32 mouse cellular contexts compared by ENCODE assay signal in genomic region chr3:147878690-147879089, GRCm38 (mm10).
DNase-seq lines count a peak whose midpoint lies in the region; ATAC-seq and TF ChIP-seq lines count a peak whose summit lies in the region.
"Had no signal": no experiment of that assay in that cellular context is flagged by ENCODE, and none has a peak within 500 bp of the region (broad histone marks: within the 10 kb centered on the region; RNA-seq: fewer than 3 reads in every experiment).

No protein-coding gene starts in this region.

- DNase-seq in embryonic facial prominence, embryonic 14.5 days (ENCODE audit: low spot score): peak; percentile 70
- DNase-seq in embryonic facial prominence, embryonic 10.5 days (ENCODE audit: low spot score): no peak
- DNase-seq in kidney, postnatal 0 days (ENCODE audit: low spot score): peak; percentile 34
- no peak for DNase-seq in kidney, adult 18-20 months
- peak; percentile 38 for DNase-seq in lung, postnatal 36 days
- no peak for DNase-seq in lung, postnatal 14 days
- no peak for DNase-seq in ovary, postnatal 14 days (ENCODE audit: low spot score)
- DNase-seq: adrenal gland, postnatal 14 days; cerebellum, adult 11 months; cerebellum, adult 9-10 months; cerebellum, postnatal 36 days; forebrain, postnatal 0 days; heart, postnatal 14 days; kidney, adult 8-10 months; kidney, postnatal 10 days; layer of hippocampus, postnatal 36 days; left cerebral cortex, postnatal 4 days; right cerebral cortex, postnatal 4 days; thymus, adult 2 months; thymus, postnatal 36 days had no signal

- no peak overlapping the region for H3K9ac ChIP-seq in embryonic facial prominence, embryonic 14.5 days (ENCODE audit: low read depth, low read length)
- H3K9ac ChIP-seq in kidney, postnatal 0 days (ENCODE audit: low read depth, low read length): no peak overlapping the region
- H3K9ac ChIP-seq: embryonic facial prominence, embryonic 15.5 days; forebrain, embryonic 12.5 days; forebrain, postnatal 0 days; hindbrain, embryonic 15.5 days; intestine, embryonic 15.5 days; liver, embryonic 15.5 days; midbrain, embryonic 13.5 days; neural tube, embryonic 15.5 days had no signal

- TF ChIP-seq CTCF in kidney, postnatal 0 days (IDR thresholded peaks at IDR 0.05; ENCODE audit: low read depth): no peak

- H3K4me1 ChIP-seq in embryonic facial prominence, embryonic 14.5 days (ENCODE audit: control insufficient read depth, insufficient read depth, low read length): no peaks in the 10 kb centered on the region
- peaks cover 10% of the 10 kb centered on the region for H3K4me1 ChIP-seq in embryonic facial prominence, embryonic 10.5 days
- H3K4me1 ChIP-seq in kidney, postnatal 0 days (replicated peaks; ENCODE audit: insufficient read depth, low read length): no peaks in the 10 kb centered on the region
- H3K4me1 ChIP-seq: heart, embryonic 10.5 days; intestine, embryonic 15.5 days; liver, embryonic 15.5 days; megakaryocyte, embryonic 14.5 days; neural tube, embryonic 15.5 days had no signal

- no peak overlapping the region for H3K27ac ChIP-seq in embryonic facial prominence, embryonic 14.5 days (replicated peaks; ENCODE audit: low read depth, low read length)
- H3K27ac ChIP-seq in embryonic facial prominence, embryonic 10.5 days (replicated peaks): no peak overlapping the region
- H3K27ac ChIP-seq in kidney, postnatal 0 days: no peak overlapping the region
- H3K27ac ChIP-seq: embryonic facial prominence, embryonic 15.5 days; forebrain, embryonic 12.5 days; heart, embryonic 10.5 days; hindbrain, embryonic 10.5 days; hindbrain, embryonic 15.5 days; intestine, embryonic 15.5 days; liver, embryonic 15.5 days; midbrain, embryonic 13.5 days; neural tube, embryonic 15.5 days had no signal

- no peak overlapping the region for H3K4me2 ChIP-seq in embryonic facial prominence, embryonic 14.5 days (ENCODE audit: low read depth, low read length)
- H3K4me2 ChIP-seq in kidney, postnatal 0 days (ENCODE audit: low read length): no peak overlapping the region
- H3K4me2 ChIP-seq: embryonic facial prominence, embryonic 15.5 days; forebrain, embryonic 12.5 days; hindbrain, embryonic 15.5 days; intestine, embryonic 15.5 days; liver, embryonic 15.5 days; midbrain, embryonic 13.5 days; neural tube, embryonic 15.5 days had no signal

- H3K4me3 ChIP-seq in embryonic facial prominence, embryonic 14.5 days (ENCODE audit: low read depth, low read length): no peak overlapping the region
- no peak overlapping the region for H3K4me3 ChIP-seq in embryonic facial prominence, embryonic 10.5 days
- H3K4me3 ChIP-seq in kidney, postnatal 0 days (replicated peaks; ENCODE audit: low read depth, low read length): no peak overlapping the region
- H3K4me3 ChIP-seq: embryonic facial prominence, embryonic 15.5 days; forebrain, embryonic 12.5 days; heart, embryonic 10.5 days; hindbrain, embryonic 10.5 days; hindbrain, embryonic 15.5 days; intestine, embryonic 15.5 days; liver, embryonic 15.5 days; megakaryocyte, embryonic 14.5 days; midbrain, embryonic 13.5 days; neural tube, embryonic 15.5 days had no signal

- peak; percentile 82 for ATAC-seq in embryonic facial prominence, embryonic 14.5 days (ENCODE audit: low read depth)
- no peak for ATAC-seq in kidney, postnatal 0 days (replicated peaks; ENCODE audit: low FRiP score, low read depth)
- ATAC-seq: forebrain, postnatal 0 days; intestine, embryonic 15.5 days; midbrain, embryonic 13.5 days; Patski had no signal

- no peaks in the 10 kb centered on the region for H3K9me3 ChIP-seq in embryonic facial prominence, embryonic 14.5 days (ENCODE audit: control insufficient read depth, low read length)
- no peaks in the 10 kb centered on the region for H3K9me3 ChIP-seq in embryonic facial prominence, embryonic 10.5 days
- no peaks in the 10 kb centered on the region for H3K9me3 ChIP-seq in kidney, postnatal 0 days (replicated peaks; ENCODE audit: low read length)
- H3K9me3 ChIP-seq: embryonic facial prominence, embryonic 15.5 days; forebrain, embryonic 12.5 days; heart, embryonic 10.5 days; hindbrain, embryonic 10.5 days; hindbrain, embryonic 15.5 days; intestine, embryonic 15.5 days; liver, embryonic 15.5 days; midbrain, embryonic 13.5 days; neural tube, embryonic 15.5 days had no signal

- H3K36me3 ChIP-seq in embryonic facial prominence, embryonic 14.5 days (ENCODE audit: control insufficient read depth, insufficient read depth, low read length): no peaks in the 10 kb centered on the region
- no peaks in the 10 kb centered on the region for H3K36me3 ChIP-seq in embryonic facial prominence, embryonic 10.5 days (replicated peaks)
- H3K36me3 ChIP-seq in kidney, postnatal 0 days (ENCODE audit: insufficient read depth, low read length): no peaks in the 10 kb centered on the region
- H3K36me3 ChIP-seq: embryonic facial prominence, embryonic 15.5 days; forebrain, embryonic 12.5 days; G1E; heart, embryonic 10.5 days; hindbrain, embryonic 10.5 days; hindbrain, embryonic 15.5 days; intestine, embryonic 15.5 days; liver, embryonic 15.5 days; midbrain, embryonic 13.5 days; neural tube, embryonic 15.5 days had no signal

- H3K27me3 ChIP-seq in embryonic facial prominence, embryonic 14.5 days (replicated peaks; ENCODE audit: control insufficient read depth, insufficient read depth, low read length): no peaks in the 10 kb centered on the region
- no peaks in the 10 kb centered on the region for H3K27me3 ChIP-seq in embryonic facial prominence, embryonic 10.5 days (replicated peaks; ENCODE audit: low read depth, poor library complexity, severe bottlenecking)
- no peaks in the 10 kb centered on the region for H3K27me3 ChIP-seq in kidney, postnatal 0 days (ENCODE audit: insufficient read depth, low read length)
- H3K27me3 ChIP-seq: embryonic facial prominence, embryonic 15.5 days; forebrain, embryonic 12.5 days; hindbrain, embryonic 15.5 days; intestine, embryonic 15.5 days; liver, embryonic 15.5 days; megakaryocyte, embryonic 14.5 days; midbrain, embryonic 13.5 days; neural tube, embryonic 15.5 days; Patski had no signal

- WGBS in embryonic facial prominence, embryonic 14.5 days: 49% methylated on average over 3 of the region's 3 CpGs
- 74% methylated on average over 3 of the region's 3 CpGs for WGBS in embryonic facial prominence, embryonic 10.5 days
- WGBS in kidney, postnatal 0 days: 42% methylated on average over 3 of the region's 3 CpGs

Comparison
In these comparisons a context has a peak if more than half of its experiments do, and no peak if none do; other contexts are left out.
1. DNase-seq: peak in embryonic facial prominence, embryonic 14.5 days (single experiment), kidney, postnatal 0 days (single experiment) and lung, postnatal 36 days (single experiment); none in embryonic facial prominence, embryonic 10.5 days (single experiment), kidney, adult 18-20 months (single experiment), lung, postnatal 14 days (single experiment) and ovary, postnatal 14 days (single experiment).